Mouse (Mus musculus) embryonic fibroblast, embryonic 13.5 days (primary cell): Measurements from ENCODE around the gene Cit.

Source experiments
- CTCF ChIP-seq: IDR thresholded peaks from 2 replicates; pipeline ENCODE4 v1.5.1; 2011; ENCODE audit warnings: mild to moderate bottlenecking, control low read depth, low read length, moderate library complexity, borderline replicate concordance; ENCODE audit not compliant: insufficient read depth
- POLR2A ChIP-seq: IDR thresholded peaks from 2 replicates; pipeline ENCODE4 v1.6.1; 2011; ENCODE audit warnings: low read depth, mild to moderate bottlenecking, control low read depth, low read length, moderate library complexity

DNA sequence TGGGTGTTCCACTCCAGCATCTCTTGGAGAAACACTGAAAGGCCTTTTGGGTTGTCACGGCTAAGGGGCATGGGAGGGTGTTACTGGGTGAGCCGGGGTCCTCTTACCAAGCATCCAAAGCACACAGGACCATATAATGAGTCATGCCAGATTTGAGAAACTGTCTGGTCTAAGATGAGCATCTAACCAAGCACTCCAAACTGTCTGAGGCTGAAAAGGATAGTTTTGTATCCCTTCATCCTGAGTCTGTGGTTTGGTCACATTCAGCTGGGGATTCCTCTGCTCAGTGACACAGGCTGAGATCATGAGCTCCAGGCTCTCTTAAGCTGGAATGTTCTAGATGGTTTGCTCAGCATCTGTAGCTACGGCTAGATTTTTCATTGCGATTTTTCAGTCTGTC lies 7.4 kb downstream of the Cit start:
- TF ChIP-seq POLR2A (no peak), CTCF (no peak)
